Mouse (Mus musculus): ENCODE measurements around the gene Rgs8. TPM values are rescaled to one million over a fixed set of nuclear protein-coding genes. Genes with fewer than 3 reads are reported as not detected.

Rgs8 gene
- polyA plus RNA-seq, 1 experiment from 2014 or later, result 0.21 TPM

GRCm38 (mm10) chr1:153680363-153680762, 27.5 kb downstream of the Rgs8 start:
- Histone ChIP-seq H3K27ac (ENCODE audit: low read length) (no peak overlapping the region), H3K4me2 (ENCODE audit: low read depth, low read length) (no peak overlapping the region), H3K4me3 (ENCODE audit: low read length) (no peak overlapping the region), H3K9me3 (replicated peaks; ENCODE audit: control insufficient read depth, low read length) (no peaks in the 10 kb centered on the region), H3K4me1 (ENCODE audit: control insufficient read depth, insufficient read depth, low read length) (peaks cover 2% of the 10 kb centered on the region; the same call in 1 of the 2 replicates), H3K9ac (ENCODE audit: low read length) (no peak overlapping the region), H3K27me3 (ENCODE audit: control insufficient read depth, insufficient read depth, low read length) (peaks cover 8% of the 10 kb centered on the region; the same call in 1 of the 2 replicates), H3K36me3 (ENCODE audit: control insufficient read depth, insufficient read depth) (no peaks in the 10 kb centered on the region)
- 59% methylated on average over 6 of the region's 6 CpGs for WGBS
- ATAC-seq (replicated peaks; ENCODE audit: extremely low read depth, insufficient read depth, low FRiP score), result no peak

DNA sequence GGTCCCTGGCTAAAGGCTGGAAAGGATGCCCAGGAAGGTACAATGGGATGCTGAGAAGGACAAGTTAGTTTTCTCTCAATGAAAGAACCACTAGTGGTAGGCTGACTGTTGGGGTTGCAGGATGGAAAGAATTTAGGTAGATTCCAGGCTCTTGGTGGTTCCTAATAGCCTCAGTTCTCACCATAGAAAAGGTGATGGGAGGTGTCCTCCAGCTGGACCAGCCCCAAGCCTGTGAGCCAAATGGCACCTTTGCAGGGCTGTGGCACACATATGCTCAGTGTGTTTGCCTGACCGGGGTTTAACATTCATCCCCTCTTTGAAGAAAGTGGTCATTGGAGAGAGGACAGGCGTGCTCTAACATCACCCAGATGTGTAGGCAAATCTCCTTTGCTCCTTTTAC, 28.2 kb downstream of the Rgs8 start:
- ATAC-seq (replicated peaks; ENCODE audit: extremely low read depth, insufficient read depth, low FRiP score), result no peak
- Histone ChIP-seq H3K27me3 (ENCODE audit: control insufficient read depth, insufficient read depth, low read length) (peaks cover 6% of the 10 kb centered on the region; the same call in 1 of the 2 replicates), H3K4me1 (ENCODE audit: control insufficient read depth, insufficient read depth, low read length) (peaks cover 2% of the 10 kb centered on the region; the same call in 1 of the 2 replicates), H3K9ac (ENCODE audit: low read length) (no peak overlapping the region), H3K27ac (ENCODE audit: low read length) (no peak overlapping the region), H3K9me3 (replicated peaks; ENCODE audit: control insufficient read depth, low read length) (no peaks in the 10 kb centered on the region), H3K36me3 (ENCODE audit: control insufficient read depth, insufficient read depth) (no peaks in the 10 kb centered on the region), H3K4me2 (ENCODE audit: low read depth, low read length) (no peak overlapping the region), H3K4me3 (ENCODE audit: low read length) (no peak overlapping the region)
- whole genome bisulfite sequencing, result 84% methylated on average over 2 of the region's 2 CpGs

GRCm38 (mm10) chr1:153683190-153683589, 30.4 kb downstream of the Rgs8 start:
- 65% methylated on average over 11 of the region's 11 CpGs for WGBS
- Histone ChIP-seq H3K4me2 (ENCODE audit: low read depth, low read length) (no peak overlapping the region), H3K4me3 (ENCODE audit: low read length) (no peak overlapping the region), H3K36me3 (ENCODE audit: control insufficient read depth, insufficient read depth) (no peaks in the 10 kb centered on the region), H3K9me3 (replicated peaks; ENCODE audit: control insufficient read depth, low read length) (no peaks in the 10 kb centered on the region), H3K27ac (ENCODE audit: low read length) (no peak overlapping the region), H3K27me3 (ENCODE audit: control insufficient read depth, insufficient read depth, low read length) (no peaks in the 10 kb centered on the region), H3K4me1 (ENCODE audit: control insufficient read depth, insufficient read depth, low read length) (peaks cover 2% of the 10 kb centered on the region; the same call in 1 of the 2 replicates), H3K9ac (ENCODE audit: low read length) (no peak overlapping the region)
- ATAC-seq (replicated peaks; ENCODE audit: extremely low read depth, insufficient read depth, low FRiP score), result no peak

DNA sequence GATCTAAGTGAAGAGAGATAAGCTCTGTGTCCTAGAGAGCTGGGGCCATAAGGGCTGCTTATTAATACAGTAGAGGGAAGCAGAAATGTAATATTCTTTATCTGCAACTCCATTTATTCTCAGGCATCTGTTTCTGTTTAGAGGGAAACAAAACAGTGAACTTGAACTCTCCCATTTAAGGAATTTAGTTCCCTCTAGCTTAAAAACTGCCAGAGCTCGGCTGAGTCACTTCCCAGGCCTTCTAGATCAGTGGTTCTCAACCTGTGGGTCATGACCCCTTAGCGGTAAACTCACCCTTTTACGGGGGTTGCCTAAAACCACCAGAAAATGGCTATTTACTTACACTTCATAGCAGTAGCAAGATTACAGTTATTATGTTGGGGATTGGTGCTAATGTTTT, 32.8 kb downstream of the Rgs8 start:
- H3K27me3 ChIP-seq (ENCODE audit: control insufficient read depth, insufficient read depth, low read length), result no peaks in the 10 kb centered on the region
- H3K4me3 ChIP-seq (ENCODE audit: low read length), result no peak overlapping the region
- ATAC-seq (replicated peaks; ENCODE audit: extremely low read depth, insufficient read depth, low FRiP score), result no peak
- no peak overlapping the region for H3K9ac ChIP-seq (ENCODE audit: low read length)
- no peak overlapping the region for H3K4me2 ChIP-seq (ENCODE audit: low read depth, low read length)
- no peaks in the 10 kb centered on the region for H3K36me3 ChIP-seq (ENCODE audit: control insufficient read depth, insufficient read depth)
- H3K4me1 ChIP-seq (ENCODE audit: control insufficient read depth, insufficient read depth, low read length), result no peaks in the 10 kb centered on the region
- 66% methylated on average over 3 of the region's 3 CpGs for WGBS
- no peaks in the 10 kb centered on the region for H3K9me3 ChIP-seq (replicated peaks; ENCODE audit: control insufficient read depth, low read length)
- H3K27ac ChIP-seq (ENCODE audit: low read length), result no peak overlapping the region

GRCm38 (mm10) chr1:153692526-153692925, 39.7 kb downstream of the Rgs8 start:
- no peaks in the 10 kb centered on the region for H3K36me3 ChIP-seq (ENCODE audit: control insufficient read depth, insufficient read depth)
- no peak for ATAC-seq (replicated peaks; ENCODE audit: extremely low read depth, insufficient read depth, low FRiP score)
- H3K4me3 ChIP-seq (ENCODE audit: low read length), result no peak overlapping the region
- H3K9ac ChIP-seq (ENCODE audit: low read length), result no peak overlapping the region
- no peak overlapping the region for H3K4me2 ChIP-seq (ENCODE audit: low read depth, low read length)
- WGBS, result 78% methylated on average over 6 of the region's 6 CpGs
- H3K27ac ChIP-seq (ENCODE audit: low read length), result no peak overlapping the region
- no peaks in the 10 kb centered on the region for H3K9me3 ChIP-seq (replicated peaks; ENCODE audit: control insufficient read depth, low read length)
- H3K4me1 ChIP-seq (ENCODE audit: control insufficient read depth, insufficient read depth, low read length), result no peaks in the 10 kb centered on the region
- no peaks in the 10 kb centered on the region for H3K27me3 ChIP-seq (ENCODE audit: control insufficient read depth, insufficient read depth, low read length)

- H3K36me3 ChIP-seq (ENCODE audit: control insufficient read depth, insufficient read depth), result no peaks in the 10 kb centered on the region
- ATAC-seq (replicated peaks; ENCODE audit: extremely low read depth, insufficient read depth, low FRiP score), result no peak
- 84% methylated on average over 6 of the region's 6 CpGs for WGBS
These were observed 41.7 kb downstream of the Rgs8 start for GRCm38 (mm10) chr1:153694372-153695120.

GRCm38 (mm10) chr1:153695398-153695797, 42.6 kb downstream of the Rgs8 start:
- H3K36me3 ChIP-seq (ENCODE audit: control insufficient read depth, insufficient read depth), result no peaks in the 10 kb centered on the region
- no peak overlapping the region for H3K4me2 ChIP-seq (ENCODE audit: low read depth, low read length)
- H3K4me1 ChIP-seq (ENCODE audit: control insufficient read depth, insufficient read depth, low read length), result no peaks in the 10 kb centered on the region
- H3K4me3 ChIP-seq (ENCODE audit: low read length), result no peak overlapping the region
- no peak overlapping the region for H3K27ac ChIP-seq (ENCODE audit: low read length)
- WGBS, result 82% methylated on average over 10 of the region's 10 CpGs
- no peak for ATAC-seq (replicated peaks; ENCODE audit: extremely low read depth, insufficient read depth, low FRiP score)
- H3K9ac ChIP-seq (ENCODE audit: low read length), result no peak overlapping the region
- H3K9me3 ChIP-seq (replicated peaks; ENCODE audit: control insufficient read depth, low read length), result no peaks in the 10 kb centered on the region
- no peaks in the 10 kb centered on the region for H3K27me3 ChIP-seq (ENCODE audit: control insufficient read depth, insufficient read depth, low read length)

More at GRCm38 (mm10) chr1:153694372-153695120, 41.7 kb downstream of the Rgs8 start:
- Histone ChIP-seq H3K4me3 (ENCODE audit: low read length) (no peak overlapping the region), H3K4me2 (ENCODE audit: low read depth, low read length) (no peak overlapping the region), H3K27me3 (ENCODE audit: control insufficient read depth, insufficient read depth, low read length) (no peaks in the 10 kb centered on the region), H3K27ac (ENCODE audit: low read length) (no peak overlapping the region), H3K9me3 (replicated peaks; ENCODE audit: control insufficient read depth, low read length) (no peaks in the 10 kb centered on the region), H3K4me1 (ENCODE audit: control insufficient read depth, insufficient read depth, low read length) (no peaks in the 10 kb centered on the region), H3K9ac (ENCODE audit: low read length) (no peak overlapping the region)

DNA sequence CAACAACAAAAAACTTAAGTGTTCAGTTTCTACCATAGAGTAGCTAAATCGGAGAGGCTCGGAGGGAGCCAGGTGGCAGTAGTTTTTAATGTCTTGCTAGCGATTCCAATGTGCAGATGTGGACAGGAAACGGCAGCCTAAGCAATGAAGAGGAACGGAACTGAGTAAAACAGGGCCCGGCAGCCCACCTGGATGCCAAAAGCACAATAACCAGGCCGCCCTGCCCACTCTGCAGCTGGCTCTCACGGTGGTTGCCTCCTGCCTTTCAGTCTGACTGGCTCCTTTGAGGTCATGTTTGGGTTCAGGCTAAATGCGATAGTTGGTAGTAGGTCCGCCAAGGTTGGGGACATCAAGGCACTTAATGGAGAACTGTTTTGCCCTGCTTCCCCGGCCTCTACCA, 43.3 kb downstream of the Rgs8 start:
- no peaks in the 10 kb centered on the region for H3K27me3 ChIP-seq (ENCODE audit: control insufficient read depth, insufficient read depth, low read length)
- no peak for ATAC-seq (replicated peaks; ENCODE audit: extremely low read depth, insufficient read depth, low FRiP score)
- no peaks in the 10 kb centered on the region for H3K36me3 ChIP-seq (ENCODE audit: control insufficient read depth, insufficient read depth)
- H3K9me3 ChIP-seq (replicated peaks; ENCODE audit: control insufficient read depth, low read length), result no peaks in the 10 kb centered on the region
- H3K4me1 ChIP-seq (ENCODE audit: control insufficient read depth, insufficient read depth, low read length), result no peaks in the 10 kb centered on the region
- H3K27ac ChIP-seq (ENCODE audit: low read length), result no peak overlapping the region
- no peak overlapping the region for H3K4me3 ChIP-seq (ENCODE audit: low read length)
- H3K4me2 ChIP-seq (ENCODE audit: low read depth, low read length), result no peak overlapping the region
- H3K9ac ChIP-seq (ENCODE audit: low read length), result no peak overlapping the region
- WGBS, result 87% methylated on average over 11 of the region's 11 CpGs

DNA sequence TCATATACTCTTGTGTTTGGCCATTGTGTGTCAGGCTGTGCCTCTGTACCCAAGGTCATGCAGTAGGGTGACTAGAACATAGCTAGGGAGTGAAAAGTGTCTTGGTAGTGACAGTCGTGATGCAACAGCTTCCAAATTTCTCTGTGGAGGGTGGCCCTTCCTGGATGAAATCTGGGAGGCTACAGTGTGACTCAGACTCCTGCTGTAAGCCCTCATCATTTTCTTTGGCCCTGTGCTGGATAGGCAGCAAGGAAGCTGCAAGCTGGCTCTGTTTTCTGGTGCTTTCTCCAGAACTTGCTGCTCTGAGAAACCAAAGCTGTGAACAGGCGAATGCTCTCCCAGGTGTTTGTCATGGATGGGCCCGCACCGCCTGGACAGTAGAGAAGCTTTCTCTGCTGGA, 43.7 kb downstream of the Rgs8 start:
- Histone ChIP-seq H3K27ac (ENCODE audit: low read length) (no peak overlapping the region), H3K4me2 (ENCODE audit: low read depth, low read length) (no peak overlapping the region), H3K9me3 (replicated peaks; ENCODE audit: control insufficient read depth, low read length) (no peaks in the 10 kb centered on the region), H3K4me1 (ENCODE audit: control insufficient read depth, insufficient read depth, low read length) (no peaks in the 10 kb centered on the region), H3K27me3 (ENCODE audit: control insufficient read depth, insufficient read depth, low read length) (no peaks in the 10 kb centered on the region), H3K9ac (ENCODE audit: low read length) (no peak overlapping the region), H3K36me3 (ENCODE audit: control insufficient read depth, insufficient read depth) (no peaks in the 10 kb centered on the region), H3K4me3 (ENCODE audit: low read length) (no peak overlapping the region)
- no peak for ATAC-seq (replicated peaks; ENCODE audit: extremely low read depth, insufficient read depth, low FRiP score)
- 86% methylated on average over 4 of the region's 4 CpGs for WGBS

Data from heart, embryonic 16.5 days (tissue).